Mouse (Mus musculus): ENCODE results near the gene Kif26b.

The Kif26b gene

GRCm38 (mm10) chr1:178770626-178771362 lies 241.9 kb downstream of the Kif26b start:
- no peak for DNase-seq (ENCODE audit: low spot score)

GRCm38 (mm10) chr1:178779742-178780141 lies 250.8 kb downstream of the Kif26b start:
- no peak for DNase-seq (ENCODE audit: low spot score)

- DNase-seq (ENCODE audit: low spot score): no peak
Observed at GRCm38 (mm10) chr1:178784043-178784442, 255.1 kb downstream of the Kif26b start.

- DNase-seq (ENCODE audit: low spot score): no peak
Observed at GRCm38 (mm10) chr1:178791266-178791665, 262.3 kb downstream of the Kif26b start.

- DNase-seq (ENCODE audit: low spot score): no peak
Observed at GRCm38 (mm10) chr1:178792726-178793125, 263.8 kb downstream of the Kif26b start.

GRCm38 (mm10) chr1:178794866-178795265 lies 265.9 kb downstream of the Kif26b start:
- DNase-seq (ENCODE audit: low spot score): no peak

GRCm38 (mm10) chr1:178797388-178797787 lies 268.5 kb downstream of the Kif26b start:
- DNase-seq (ENCODE audit: low spot score): no peak

- DNase-seq (ENCODE audit: low spot score): no peak
Observed at GRCm38 (mm10) chr1:178798333-178798732, 269.4 kb downstream of the Kif26b start.

- DNase-seq (ENCODE audit: low spot score): no peak
Observed at GRCm38 (mm10) chr1:178798886-178799285, 270.0 kb downstream of the Kif26b start.

- no peak for DNase-seq (ENCODE audit: low spot score)
Observed at GRCm38 (mm10) chr1:178799836-178800552, 271.1 kb downstream of the Kif26b start.

GRCm38 (mm10) chr1:178803155-178803554 lies 274.2 kb downstream of the Kif26b start:
- DNase-seq (ENCODE audit: low spot score): no peak

GRCm38 (mm10) chr1:178817476-178817875 lies 288.6 kb downstream of the Kif26b start:
- no peak for DNase-seq (ENCODE audit: low spot score)

- DNase-seq (ENCODE audit: low spot score): no peak
Observed at GRCm38 (mm10) chr1:178819060-178819459, 290.1 kb downstream of the Kif26b start.

GRCm38 (mm10) chr1:178820079-178820478 lies 291.2 kb downstream of the Kif26b start:
- no peak for DNase-seq (ENCODE audit: low spot score)

- DNase-seq (ENCODE audit: low spot score): no peak
Observed at GRCm38 (mm10) chr1:178820556-178821435, 291.9 kb downstream of the Kif26b start.

GRCm38 (mm10) chr1:178824871-178825270 lies 295.9 kb downstream of the Kif26b start:
- no peak for DNase-seq (ENCODE audit: low spot score)

GRCm38 (mm10) chr1:178827223-178827622 lies 298.3 kb downstream of the Kif26b start:
- no peak for DNase-seq (ENCODE audit: low spot score)

GRCm38 (mm10) chr1:178829456-178829855 lies 300.5 kb downstream of the Kif26b start:
- DNase-seq (ENCODE audit: low spot score): no peak

- no peak for DNase-seq (ENCODE audit: low spot score)
Observed at GRCm38 (mm10) chr1:178832571-178832970, 303.6 kb downstream of the Kif26b start.

- DNase-seq (ENCODE audit: low spot score): no peak
Observed at GRCm38 (mm10) chr1:178835805-178836204, 306.9 kb downstream of the Kif26b start.

- DNase-seq (ENCODE audit: low spot score): no peak
Observed at GRCm38 (mm10) chr1:178836998-178837397, 308.1 kb downstream of the Kif26b start.

GRCm38 (mm10) chr1:178838696-178839320 lies 309.9 kb downstream of the Kif26b start:
- no peak for DNase-seq (ENCODE audit: low spot score)

Measured in ovary, adult 18-20 months (tissue).